Mouse (Mus musculus): ENCODE data around the gene Doxl2.
A peak's percentile ranks its signal among the peaks of the same experiment; 100 is the strongest.
"Not testable (repeated sequence)": the region's sequence is repeated elsewhere in the genome, so short reads cannot be mapped to it uniquely, and the experiment has no call there.

The Doxl2 gene

DNA sequence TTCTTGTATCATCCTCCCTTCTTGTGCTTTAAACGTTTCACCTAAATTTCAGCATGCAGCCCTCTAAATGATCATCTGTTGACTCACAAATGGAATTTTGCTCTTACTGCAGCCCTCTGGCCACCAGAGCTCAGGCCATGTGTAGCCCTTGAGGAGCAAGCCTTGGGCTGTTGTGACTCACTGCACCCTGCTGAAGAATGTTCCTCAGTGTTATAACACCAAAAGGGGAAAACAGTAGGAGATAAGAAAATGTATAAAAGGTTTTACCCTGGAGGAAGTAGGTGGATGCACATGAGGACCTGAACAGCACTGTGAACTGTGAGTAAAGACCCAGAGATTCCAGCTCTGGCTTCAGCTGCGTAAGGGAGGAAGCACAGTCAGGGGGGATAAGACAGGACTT lies at the start of gene Doxl2:
TSS of gene Doxl2 (plus strand) at position 301 of the 400 bp plus-strand sequence.
- no peak for DNase-seq (ENCODE audit: low read depth, low spot score)

DNA sequence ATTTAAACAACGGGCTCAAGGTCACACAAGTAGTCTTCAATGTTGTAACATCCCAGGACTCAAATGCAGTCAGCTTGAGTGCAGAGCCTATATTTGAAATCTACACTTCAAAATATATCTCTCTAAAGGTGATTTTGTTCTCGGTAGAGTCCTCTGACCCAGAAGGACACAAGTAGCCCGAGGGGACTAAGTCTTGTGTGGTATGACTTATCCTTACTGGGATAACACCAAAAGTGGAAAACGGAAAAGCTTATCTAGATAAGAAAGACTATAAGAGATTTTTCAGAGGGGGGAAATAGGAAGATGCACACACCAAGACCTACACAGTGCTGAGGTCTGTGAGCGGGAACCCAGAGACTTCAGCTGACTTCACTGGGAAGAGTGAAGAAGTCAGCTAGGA lies 45.2 kb upstream of the Doxl2 start, which contains the start of gene 1600015I10Rik:
TSS of gene 1600015I10Rik (plus strand) at position 301 of the 400 bp plus-strand sequence.
- DNase-seq (ENCODE audit: low read depth, low spot score): no peak

DNA sequence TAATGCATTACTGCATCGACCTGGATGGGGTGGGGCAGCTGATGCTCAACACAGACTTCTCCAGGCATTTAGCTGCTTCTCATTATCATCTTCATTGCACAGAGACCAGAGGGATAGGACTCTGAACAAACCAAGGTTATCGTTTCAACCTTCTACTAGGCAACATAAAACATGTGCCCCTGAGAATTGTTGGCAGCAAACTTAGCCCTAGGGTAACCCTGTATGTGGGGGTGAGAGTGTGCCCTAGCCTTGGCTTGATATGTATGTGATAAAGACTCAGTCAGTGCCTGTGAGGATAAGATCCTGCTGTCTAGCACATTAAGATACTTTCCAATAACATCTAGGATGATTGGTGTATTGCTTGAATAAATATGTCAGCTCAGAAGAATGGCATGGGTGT lies 25.2 kb upstream of the Doxl2 start:
- DNase-seq (ENCODE audit: low read depth, low spot score): no peak

DNA sequence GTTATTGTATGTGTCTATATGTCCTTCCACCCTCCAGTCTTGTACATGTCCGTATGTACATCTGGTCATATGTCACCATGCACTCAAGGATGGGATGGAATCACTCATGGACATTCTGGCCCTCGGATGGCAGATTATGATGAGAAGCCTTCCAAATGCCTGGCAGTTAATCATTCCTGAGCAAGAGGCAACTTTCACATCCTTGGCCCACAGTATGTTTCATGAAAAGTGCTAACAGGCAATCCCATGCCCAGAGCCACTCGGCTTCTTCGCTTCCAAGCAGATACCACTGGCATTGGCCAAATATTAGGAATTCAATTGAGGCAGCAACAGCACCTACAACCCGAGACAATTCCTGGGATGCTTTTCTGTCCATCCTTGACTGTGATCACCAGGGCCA lies 24.1 kb upstream of the Doxl2 start:
- DNase-seq (ENCODE audit: low read depth, low spot score): no peak

DNA sequence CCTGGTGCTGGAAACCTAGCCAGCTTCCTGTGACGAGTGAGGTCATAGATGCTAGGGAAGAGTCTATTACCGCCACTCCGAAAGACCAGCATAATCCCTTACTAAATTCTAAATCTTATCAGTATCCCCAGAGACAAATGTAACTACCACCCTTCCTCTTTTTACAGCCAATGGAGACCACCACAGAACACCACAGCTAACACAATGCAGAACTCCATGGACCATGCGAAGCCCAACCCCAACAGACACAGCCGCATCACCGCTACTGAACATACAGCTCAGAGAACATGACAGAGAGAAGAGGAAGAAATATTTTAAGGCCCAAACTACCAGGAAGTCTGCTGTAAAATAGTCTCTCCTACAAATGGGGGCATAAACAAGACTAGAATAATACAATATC lies 23.1 kb upstream of the Doxl2 start:
- no peak for DNase-seq (ENCODE audit: low read depth, low spot score)

DNA sequence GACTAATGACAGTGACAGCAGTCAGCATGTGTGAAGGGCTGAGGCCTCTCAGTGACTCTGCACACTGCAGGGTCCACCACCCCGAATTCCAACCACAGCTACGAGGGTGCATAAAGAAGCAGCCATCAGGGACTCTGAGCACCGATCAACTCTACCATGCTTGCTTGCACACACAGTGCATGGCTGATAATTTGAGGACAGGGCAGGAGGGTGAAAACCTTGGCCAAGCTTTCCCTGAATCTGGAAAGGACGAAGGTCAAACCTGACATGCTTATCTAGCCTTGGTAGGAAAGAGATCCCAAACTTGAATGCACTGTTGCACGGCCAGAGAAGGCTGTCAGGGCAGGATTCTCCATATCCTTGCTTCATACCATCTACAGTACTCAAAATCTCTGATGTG lies 21.5 kb upstream of the Doxl2 start:
- DNase-seq (ENCODE audit: low read depth, low spot score): no peak

DNA sequence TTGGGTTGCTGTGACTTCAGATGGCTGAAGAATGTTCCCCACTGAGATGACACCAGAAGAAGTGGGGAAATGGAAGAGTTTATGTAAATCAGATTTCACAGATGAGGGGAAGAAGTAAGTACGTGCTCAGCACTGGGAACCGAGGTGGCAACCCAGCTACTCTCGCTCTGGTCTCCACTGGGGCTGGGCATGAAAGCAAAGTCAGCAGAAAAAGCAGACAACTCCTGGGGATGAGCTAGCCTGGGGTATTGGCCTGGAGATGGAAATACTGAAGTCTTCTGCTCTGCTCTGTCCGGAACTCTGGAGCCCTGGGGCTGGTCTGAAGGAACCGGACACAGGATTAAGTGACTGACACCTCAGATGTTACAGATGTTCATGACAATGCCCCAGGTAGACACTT lies 20.6 kb upstream of the Doxl2 start:
- DNase-seq (ENCODE audit: low read depth, low spot score): no peak

DNA sequence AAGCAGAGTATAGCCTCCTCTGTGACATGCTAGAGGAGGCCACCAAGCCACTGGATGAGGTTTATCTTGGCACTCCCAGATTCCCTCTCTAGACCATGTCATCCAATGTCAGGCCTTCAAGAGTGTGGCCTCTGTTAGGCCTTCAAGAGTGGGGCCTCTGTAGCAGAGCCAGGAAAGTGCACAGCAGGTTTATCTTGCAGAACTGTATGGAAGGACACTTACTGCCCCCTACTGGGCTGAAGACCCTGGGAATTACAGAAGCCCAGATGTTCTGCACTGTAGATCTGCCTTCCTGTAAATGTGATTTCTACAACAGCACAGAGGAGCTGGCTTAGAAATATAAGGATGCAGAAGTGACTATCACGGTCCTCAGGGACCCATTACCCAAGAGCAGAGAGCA lies 19.8 kb upstream of the Doxl2 start:
- DNase-seq (ENCODE audit: low read depth, low spot score): no peak

DNA sequence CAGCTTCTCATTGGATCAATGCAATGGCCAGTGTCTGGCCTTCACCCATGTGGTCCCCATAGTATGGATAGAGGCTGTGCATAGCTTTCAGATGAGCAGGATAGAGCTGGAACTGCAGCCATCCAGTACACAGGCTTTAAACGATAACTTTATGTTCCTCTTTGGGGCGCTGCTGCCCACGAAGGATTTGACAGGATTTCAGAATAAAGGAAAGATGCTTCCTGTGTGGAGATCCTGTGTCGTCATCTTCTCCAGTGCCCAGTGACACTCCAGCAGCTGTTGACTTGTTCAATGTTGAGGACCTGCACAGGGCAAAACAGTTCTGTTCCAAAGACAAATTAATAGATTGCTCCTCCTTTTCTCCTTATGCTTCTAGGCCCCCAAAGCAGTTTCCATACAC lies 18.0 kb upstream of the Doxl2 start:
- DNase-seq (ENCODE audit: low read depth, low spot score): no peak

DNA sequence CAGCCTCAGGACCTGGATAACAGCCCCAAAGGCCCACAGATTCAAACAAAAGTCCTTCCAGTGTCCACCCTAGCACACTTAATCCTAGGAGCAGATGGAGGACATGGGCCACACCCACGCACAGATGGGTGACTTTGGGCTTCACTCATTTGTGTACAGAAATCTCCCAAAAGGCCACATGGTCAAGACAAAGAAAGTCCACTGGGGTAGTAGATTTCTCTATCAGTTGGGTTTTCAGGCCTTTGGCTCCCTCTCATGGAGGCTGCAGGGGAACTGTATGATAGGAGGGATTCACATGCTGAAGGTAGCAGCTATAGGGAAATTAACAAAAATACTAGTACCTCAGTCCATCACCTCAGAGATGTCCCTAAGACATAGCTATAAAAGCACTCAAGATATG lies 16.7 kb upstream of the Doxl2 start:
- no peak for DNase-seq (ENCODE audit: low read depth, low spot score)

DNA sequence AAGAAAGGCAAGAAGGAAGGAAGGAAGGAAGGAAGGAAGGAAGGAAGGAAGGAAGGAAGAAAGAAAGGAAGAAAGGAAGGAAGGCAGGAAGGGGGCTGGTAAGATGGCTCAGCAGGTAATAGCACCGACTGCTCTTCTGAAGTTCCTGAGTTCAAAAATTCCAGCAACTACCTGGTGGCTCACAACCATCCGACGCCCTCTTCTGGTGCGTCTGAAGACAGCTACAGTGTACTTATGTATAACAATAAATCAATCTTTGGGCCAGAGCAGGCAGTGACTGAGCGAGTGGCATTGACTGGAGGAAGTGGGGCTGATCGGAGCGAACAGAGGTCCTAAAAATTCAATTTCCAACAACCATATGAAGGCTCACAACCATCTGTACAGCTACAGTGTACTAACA lies 15.6 kb upstream of the Doxl2 start:
- DNase-seq (ENCODE audit: low read depth, low spot score): not testable (repeated sequence)

DNA sequence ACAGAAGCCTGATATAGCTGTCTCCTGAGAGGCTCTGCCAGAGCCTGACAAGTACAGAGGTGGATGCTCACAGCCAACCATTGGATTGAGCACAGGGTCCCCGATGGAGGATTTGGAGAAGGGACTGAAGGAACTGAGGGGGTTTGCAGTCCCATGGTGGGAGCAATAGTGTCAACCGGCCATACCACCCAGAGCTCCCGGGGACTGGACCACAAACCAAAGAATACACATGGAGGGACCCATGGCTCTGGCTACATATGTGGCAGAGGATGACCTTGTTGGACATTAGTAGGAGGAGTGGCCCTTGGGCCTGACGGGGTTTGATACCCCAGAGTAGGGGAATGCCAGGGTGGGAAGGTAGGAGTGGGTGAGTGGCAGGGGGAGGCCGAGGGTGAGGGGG lies 8.1 kb upstream of the Doxl2 start:
- DNase-seq (ENCODE audit: low read depth, low spot score): not testable (repeated sequence)

DNA sequence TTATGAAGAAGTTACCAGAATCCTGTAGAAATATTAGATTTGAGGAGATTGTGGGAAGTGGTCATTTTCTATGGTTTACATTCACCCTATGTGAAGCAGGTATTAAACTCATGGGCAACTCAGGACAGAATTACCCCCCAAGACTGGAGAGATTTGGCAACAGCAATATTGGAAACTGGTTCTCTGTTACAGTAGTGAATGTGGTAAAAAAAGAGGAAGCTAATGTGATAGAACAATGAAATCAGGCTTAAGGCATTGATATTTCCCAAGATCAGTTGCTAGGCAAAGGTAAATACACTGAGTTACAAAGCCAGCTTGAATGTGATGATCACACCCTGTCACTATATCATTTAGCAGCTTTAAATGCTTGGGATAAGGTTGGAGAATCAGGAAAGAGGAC lies 6.9 kb upstream of the Doxl2 start:
- DNase-seq (ENCODE audit: low read depth, low spot score): no peak

DNA sequence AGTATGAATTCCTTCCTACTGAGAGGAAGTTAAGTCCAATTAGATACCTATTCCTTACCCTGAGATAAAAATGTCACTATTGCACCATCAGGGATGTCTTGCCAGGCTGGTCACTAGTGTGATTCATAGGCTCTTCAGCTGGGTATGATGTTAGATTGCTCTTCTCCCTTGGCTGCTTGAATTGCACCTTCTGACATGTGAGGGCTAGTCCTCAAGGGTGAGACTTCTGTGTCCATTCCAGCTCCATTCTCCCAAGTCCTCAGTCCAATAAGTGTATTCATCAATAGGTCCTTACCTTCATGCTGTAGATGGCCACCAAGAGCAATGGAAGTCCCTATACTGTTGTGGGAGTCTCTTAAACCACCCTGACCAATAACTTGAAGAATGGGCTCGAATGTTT lies 4.9 kb downstream of the Doxl2 start:
- no peak for DNase-seq (ENCODE audit: low read depth, low spot score)

DNA sequence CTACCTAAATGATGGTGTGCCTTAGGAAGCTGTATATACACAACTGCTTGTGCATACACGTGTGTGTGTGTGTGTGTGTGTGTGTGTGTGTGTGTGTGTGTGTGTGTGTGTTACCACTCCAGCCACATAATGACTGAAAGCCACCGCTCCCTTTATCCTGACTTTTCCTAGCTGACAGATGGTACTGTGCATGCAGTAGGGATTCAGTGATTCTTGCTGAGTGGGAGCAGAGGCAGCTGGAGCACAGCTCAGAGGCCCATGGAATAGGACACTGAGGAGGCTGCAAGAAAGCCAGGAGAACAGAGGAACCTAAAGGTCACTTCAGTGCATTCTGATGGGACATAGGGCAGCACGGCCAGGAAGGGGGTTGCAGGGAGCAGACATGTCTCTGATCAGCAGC lies 7.5 kb downstream of the Doxl2 start:
- no peak for DNase-seq (ENCODE audit: low read depth, low spot score)

DNA sequence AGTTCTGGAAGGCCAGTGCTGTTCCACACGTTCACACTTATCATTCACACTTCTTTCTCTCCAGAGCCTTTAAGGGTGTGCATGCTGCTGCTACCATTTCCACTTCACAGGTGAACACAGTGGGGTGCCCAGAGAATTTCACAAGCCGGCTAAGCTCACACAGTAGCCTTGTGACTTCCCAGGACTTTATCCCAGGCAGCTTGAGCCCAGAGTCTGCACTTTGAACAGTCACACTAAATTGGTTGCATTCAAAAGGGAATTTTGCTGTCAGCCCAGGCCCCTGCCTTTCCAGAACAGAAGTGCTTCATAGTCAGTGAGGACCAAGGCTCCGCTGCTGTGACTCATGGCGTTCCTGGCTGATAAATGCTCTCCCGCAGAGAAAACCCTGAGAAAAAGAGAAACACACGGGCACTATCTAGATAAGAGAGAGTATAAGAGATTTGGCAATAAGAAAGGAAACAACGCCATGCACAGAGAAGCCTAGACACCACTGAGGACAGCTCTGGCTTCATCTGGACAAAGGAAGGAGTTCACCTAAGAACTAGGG lies 11.8 kb downstream of the Doxl2 start, which contains the start of gene Svs1:
TSS of gene Svs1 (plus strand) at position 418 of the 547 bp plus-strand sequence.
- no peak for DNase-seq (ENCODE audit: low read depth, low spot score)

DNA sequence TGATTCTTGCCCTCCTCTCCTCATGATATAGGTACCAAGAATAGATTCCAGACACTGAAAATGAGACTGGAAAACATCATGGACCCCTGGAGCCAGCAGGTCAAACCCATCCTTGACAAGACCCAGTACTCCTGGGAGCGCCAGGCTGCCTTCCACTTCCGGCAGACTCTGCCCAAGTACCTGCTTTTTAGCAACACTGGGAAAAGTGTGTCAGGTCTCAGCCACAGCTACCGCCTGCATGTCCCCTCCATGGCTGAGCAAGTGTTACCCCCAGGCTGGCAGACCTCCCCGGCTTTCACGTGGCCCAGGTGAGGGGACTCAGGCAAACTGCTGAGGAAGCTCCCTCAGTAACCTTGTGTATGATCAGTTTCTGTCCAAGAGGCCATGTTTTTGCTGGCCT lies 15.2 kb downstream of the Doxl2 start:
- no peak for DNase-seq (ENCODE audit: low read depth, low spot score)

DNA sequence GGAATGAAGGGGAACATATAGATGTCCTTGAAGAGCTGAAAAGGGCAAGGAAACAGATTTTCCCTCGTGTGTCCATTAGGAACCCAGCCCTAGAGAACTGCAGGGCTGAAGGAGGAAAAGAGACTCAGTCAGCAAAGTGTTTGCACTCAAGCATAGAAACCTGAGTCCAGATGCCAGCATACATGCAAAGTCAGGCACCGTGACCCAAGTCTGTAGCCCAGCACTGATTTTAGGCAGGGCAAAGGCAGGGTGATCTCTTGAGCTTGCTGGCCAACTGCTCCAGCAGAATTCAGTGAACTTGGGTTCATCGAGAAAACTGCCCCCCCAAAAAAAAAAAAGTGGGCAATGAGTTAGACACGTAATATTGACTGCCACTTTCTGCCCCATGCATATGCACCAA lies 17.2 kb downstream of the Doxl2 start:
- DNase-seq (ENCODE audit: low read depth, low spot score): no peak

DNA sequence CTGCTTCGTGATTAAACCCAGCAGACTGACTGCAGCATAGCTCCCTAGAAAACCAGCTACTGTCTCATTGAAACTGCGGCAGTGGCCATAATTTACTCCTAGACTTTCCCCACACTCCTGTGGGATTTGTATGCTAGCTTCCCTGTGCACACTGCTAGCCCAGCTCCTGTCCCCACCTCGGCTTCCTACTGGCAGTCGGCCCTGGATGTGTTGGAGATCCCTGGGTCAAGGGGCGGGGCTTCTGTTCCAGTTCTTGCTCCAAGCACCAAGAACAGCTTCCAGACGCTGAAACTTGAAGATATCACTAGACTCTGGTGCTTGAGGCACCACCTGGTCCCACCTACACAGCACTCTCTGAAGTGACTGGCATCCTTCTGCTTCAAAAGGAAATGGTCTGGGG lies 23.4 kb downstream of the Doxl2 start:
- no peak for DNase-seq (ENCODE audit: low read depth, low spot score)

DNA sequence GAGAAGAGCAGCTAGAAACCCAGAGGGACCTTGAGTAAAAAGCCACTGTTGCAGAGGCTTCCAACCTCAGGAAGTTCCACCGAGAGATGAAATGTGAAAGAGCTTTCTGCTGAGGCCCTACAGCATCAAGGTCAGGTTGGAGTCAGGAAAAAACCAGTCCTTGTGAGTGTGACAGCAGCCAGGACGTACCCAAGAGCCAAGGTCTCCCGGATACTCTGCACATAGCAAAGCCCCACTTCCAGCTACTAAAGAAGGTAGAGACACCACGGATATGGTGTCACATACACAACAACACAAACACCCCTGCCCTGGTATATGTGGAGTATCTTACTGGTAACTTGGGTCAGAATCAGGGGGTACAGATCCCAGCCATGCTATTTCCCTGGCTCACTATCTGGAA lies 24.0 kb downstream of the Doxl2 start:
- DNase-seq (ENCODE audit: low read depth, low spot score): no peak

DNA sequence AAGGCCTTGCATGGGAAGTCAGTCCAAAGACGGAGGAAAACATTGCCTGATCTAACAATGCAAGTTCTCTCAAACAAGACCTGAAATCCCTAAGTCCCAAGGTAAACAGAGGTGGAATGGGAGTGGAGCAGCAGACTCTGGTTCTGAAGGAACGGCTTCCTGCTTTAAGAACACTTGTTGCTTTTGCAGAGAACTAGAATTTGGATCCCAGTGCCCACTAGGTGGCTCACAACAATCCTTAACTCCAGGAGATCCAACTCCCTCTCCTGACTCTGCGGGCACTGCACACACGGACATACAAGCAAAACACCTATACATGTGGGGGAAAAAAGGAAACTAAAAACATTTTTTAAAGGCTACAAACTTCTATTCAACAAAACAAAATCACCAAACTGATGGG lies 28.6 kb downstream of the Doxl2 start:
- no peak for DNase-seq (ENCODE audit: low read depth, low spot score)

DNA sequence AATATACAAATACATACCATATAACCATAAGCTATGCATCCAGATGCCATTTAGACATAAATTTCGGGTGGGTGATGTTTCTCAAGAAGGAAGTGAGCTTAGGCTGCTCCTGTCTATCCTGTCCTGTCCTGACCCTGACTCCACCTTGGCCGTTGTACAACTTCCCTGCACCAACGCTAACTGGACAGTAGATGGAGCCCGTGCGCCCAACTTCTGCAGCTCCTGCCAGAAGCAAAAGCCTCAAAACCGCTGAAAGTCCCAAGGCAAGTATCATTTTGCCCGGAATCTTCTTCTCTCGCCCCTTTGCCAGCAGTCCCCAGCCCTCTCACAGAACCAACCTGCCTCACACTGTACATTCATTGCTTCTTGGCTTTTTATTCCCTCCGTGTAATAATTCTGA lies 33.2 kb downstream of the Doxl2 start:
- DNase-seq (ENCODE audit: low read depth, low spot score): peak; percentile 45

DNA sequence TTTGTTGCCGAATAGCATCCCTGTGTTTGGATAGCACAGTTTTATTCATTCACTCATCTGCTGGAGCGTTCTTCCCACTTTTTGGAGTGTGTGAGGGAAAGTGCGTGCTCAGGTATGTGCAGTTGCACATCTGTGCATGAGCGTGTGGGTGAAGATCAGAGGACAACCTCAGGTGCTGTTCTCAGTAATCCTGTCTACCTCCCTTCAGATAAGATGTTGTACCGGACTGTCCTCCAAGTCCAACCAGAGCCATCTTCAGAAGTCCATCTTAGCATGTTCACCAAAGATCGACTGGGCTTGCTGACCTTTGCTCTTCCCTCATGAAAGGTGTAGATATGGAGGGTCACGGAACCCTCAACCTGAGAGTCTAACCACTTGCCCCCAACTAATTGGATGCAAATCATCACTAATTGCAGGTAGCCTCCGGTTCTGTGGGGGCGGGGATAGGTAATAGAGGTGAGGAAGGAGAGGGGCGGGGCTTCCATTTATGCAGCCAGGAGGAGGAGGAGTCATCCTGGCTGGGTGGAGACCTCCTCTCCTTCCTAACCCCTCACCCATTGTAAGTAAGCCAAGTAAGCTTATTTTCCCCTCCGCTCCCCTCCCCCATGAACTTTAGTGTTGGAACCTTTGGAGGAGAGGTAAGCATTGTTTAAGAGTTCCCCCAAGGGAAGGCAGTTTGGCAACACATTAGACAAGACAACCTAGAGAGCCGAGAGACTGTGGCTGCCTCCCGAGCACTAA lies 33.8 kb downstream of the Doxl2 start:
- DNase-seq (ENCODE audit: low read depth, low spot score): no peak

DNA sequence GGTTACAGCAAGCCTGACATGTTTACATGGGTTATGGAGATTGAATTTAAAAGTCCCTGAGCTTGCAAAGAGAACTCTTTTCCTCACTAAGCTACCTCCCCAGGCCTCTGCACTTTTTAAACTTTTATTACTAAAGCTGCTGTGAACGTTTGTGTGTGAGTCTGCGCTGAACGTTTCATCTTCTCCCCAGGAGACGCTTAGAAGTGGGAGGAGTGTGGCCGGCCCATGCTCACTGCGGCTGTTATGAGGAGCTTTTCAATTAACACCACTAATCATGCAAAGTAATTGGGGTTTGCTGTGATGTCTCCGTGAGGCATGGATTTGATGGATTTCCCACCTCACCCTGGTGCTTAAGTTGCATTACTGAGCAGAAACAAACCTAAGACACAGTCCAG lies 34.4 kb downstream of the Doxl2 start:
- no peak for DNase-seq (ENCODE audit: low read depth, low spot score)

Data from skeletal muscle tissue, adult 2 months (tissue).